Mouse (Mus musculus) layer of hippocampus, postnatal 14 days (tissue): ENCODE data around the gene Gm21060. TPM values are rescaled to one million over a fixed set of nuclear protein-coding genes. Genes with fewer than 3 reads are reported as not detected.
"Not testable (repeated sequence)": the region's sequence is repeated elsewhere in the genome, so short reads cannot be mapped to it uniquely, and the experiment has no call there.

ENCODE experiments used
- DNase-seq, 2 experiments: peaks; one replicate each; pipeline ENCODE4 v3.0.0; 2021 to 2022; ENCODE audit warnings: low spot score in 2 of 2, mixed read lengths in 1 of 2
- long read RNA-seq, 2 experiments: library from polyadenylated mRNA; stranded (forward); transcript quantifications; one replicate each; pipeline ENCODE4 v2.0.0; 2021
- total RNA-seq, 2 experiments: library from RNA; stranded (reverse); gene quantifications; 2 replicates each; pipeline ENCODE4 v1.2.3; 2021

Gene Gm21060
- not detected for total RNA-seq
- long read RNA-seq, experiment 1, result 0 reads
- long read RNA-seq, experiment 2, result 0 reads

DNA sequence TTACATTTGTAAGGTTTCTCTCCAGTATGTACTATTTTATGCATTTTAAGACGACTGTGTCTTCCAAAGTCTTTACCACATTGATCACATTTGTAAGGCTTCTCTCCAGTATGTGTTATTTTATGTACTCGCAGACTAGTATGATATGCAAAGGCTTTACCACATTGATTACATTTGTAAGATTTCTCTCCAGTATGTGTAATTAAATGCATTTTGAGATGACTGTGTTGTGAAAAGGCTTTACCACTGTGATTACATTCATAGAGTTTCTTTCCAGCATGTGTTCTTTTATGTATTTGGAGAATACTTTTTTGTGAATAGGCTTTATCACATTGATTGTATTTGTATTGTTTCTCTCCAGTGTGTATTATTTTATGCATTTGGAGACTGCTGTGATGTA, at the start of gene Gm21060:
TSS of gene Gm21060 (minus strand) at position 101 of the 400 bp plus-strand sequence.
- DNase-seq, result no peak

- not testable (repeated sequence) for DNase-seq
Measured at GRCm38 (mm10) chr19:61320844-61321243, 24.0 kb upstream of the Gm21060 start.

DNA sequence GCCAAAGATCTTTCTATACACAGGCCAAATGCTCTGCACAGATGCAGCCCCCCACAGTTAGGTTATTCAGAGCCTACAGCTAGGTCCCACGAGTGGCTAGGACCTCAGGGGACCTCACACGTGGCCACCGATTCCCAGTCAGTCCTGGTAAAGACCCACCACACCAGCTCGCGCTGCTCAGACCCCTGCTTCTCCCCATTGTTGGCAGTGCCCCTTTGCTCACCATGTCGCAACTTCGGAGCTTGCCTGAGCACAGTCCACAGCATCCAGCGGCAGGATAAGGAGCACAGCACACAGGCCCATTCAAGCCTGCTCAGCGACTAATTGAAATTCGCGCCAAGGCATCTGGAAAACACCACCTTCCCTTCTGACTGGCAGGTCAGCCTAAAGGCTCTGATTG, 16.3 kb upstream of the Gm21060 start:
- not testable (repeated sequence) for DNase-seq

DNA sequence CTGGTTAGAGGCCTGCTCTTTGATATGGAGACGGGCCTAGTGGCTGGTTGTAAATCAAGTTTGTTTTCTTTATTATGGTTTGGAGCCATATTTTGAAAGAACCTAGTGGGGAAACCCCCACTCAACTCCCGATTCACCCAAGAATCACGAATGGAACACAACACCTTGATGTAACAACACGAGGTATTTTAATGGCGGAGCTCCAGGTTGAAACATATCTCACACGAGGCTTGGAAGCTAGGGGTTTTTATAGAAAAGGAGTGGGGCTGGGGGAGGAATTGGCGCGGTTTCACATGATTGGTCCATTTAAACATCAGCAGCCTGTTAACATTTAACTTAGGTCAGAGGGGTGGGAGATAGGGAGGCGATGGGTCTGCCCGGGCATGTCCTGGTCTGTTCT, 15.5 kb upstream of the Gm21060 start:
- not testable (repeated sequence) for DNase-seq

- DNase-seq, result not testable (repeated sequence)
Measured at GRCm38 (mm10) chr19:61308083-61308482, 11.2 kb upstream of the Gm21060 start.

GRCm38 (mm10) chr19:61285033-61285432, 11.8 kb downstream of the Gm21060 start:
- not testable (repeated sequence) for DNase-seq

GRCm38 (mm10) chr19:61283581-61283980, 13.3 kb downstream of the Gm21060 start:
- DNase-seq, result no peak

GRCm38 (mm10) chr19:61275446-61275845, 21.4 kb downstream of the Gm21060 start:
- DNase-seq, result no peak

GRCm38 (mm10) chr19:61269141-61269540, 27.7 kb downstream of the Gm21060 start:
- not testable (repeated sequence) for DNase-seq

- DNase-seq, result no peak
Measured at GRCm38 (mm10) chr19:61267141-61267540, 29.7 kb downstream of the Gm21060 start.

DNA sequence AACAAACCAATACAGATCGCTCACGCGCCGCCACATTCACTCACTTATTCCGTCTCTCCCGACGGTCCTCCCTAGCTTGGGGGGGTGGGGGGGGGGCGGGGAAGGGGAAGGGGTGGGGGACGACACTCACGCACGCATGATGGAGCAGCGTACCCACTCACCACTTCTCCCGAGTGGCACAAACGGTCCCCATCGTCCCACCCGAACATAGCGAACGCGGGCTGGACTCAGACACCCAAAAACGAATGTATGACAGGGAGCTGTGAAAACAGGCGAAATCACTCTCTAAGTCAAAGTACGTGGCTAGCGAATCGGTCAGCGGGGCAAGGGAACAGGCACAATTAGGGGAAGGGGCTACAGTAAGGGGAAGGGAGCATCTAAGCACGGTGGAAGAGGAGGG, 30.2 kb downstream of the Gm21060 start:
- DNase-seq, result peak; percentile 36 to 49

- DNase-seq, result peak; percentile 38 to 41
Measured at GRCm38 (mm10) chr19:61266246-61266615, 30.6 kb downstream of the Gm21060 start.

DNA sequence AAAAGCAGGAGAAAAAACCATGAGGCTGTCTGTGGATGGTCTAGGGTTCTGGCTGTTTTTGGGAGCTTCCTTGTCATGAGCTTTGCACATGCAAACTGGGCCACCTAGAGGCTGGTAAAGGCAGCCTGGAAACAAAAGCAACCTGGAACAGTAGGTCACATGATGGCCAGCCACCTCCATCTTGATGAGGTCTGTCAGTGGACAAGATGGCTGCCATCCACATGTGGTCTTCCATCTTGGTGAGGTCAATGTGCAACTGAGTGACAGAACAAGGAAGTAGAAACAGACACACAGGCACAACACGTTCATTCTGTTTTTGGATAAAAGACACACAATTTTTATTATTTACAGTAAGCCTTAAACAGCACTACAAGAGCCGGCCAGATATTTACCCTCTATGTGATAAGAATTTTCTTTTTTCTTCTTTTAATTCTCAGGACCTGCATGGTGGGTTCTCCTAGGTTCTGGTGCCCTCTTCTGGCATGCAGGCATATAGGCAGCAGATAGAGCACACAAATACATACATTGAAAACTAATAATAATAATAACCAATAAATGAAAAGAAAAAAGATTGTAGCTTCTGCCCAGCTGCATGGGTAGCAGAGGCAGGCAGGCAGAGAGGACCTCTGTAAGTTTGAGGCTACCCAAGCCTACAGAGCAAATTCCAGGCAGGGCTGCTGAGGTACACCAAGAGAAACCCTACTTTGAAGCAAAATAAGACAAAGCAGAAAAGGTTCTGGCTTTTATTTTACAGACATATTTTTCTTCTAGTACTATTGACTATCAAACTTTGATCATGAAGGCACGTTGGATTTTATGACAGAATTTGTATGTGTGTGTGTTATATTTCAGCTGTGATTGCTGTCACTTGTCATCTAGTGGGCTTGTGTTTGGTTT, 31.3 kb downstream of the Gm21060 start:
- peak; percentile 39 to 83 for DNase-seq

DNA sequence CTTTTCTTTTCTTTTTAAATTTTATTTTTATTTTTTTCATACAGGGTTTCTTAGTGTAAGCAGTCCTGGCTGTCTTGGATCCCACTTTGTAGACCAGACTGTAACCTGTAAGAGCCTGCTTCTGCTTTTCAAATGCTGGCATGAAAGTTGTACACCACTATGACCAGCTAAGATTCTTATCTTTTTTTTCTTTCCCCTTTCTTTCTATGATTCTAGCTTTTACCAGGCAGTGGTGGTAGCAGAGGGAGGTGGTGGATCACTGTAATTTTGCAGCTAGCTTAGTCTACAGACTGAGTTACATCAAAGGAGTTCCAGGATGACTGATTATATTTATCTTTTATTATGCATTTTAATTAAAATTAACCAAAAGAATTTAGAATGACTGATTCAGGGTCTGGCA, 31.9 kb downstream of the Gm21060 start:
- DNase-seq, result no peak

GRCm38 (mm10) chr19:61264227-61264626, 32.6 kb downstream of the Gm21060 start:
- no peak for DNase-seq

DNA sequence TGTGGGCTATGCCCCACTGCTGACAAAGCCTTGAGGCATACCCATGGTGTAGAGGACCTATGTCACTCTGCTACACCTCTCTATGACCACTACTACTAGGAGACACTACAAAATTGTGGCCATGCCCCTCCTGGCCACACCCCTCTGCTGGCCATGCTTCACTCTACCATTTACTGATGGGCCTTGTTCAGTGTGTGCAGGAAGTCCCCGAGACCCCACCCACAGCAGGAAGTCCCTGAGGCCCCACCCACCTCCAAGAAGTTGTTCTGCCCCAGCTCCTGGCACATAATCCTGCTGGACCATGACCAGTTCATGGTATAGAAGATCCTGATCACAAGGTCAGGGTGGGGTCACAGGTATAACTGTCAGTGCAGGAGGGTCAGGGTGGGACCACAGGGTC, 35.6 kb downstream of the Gm21060 start:
- no peak for DNase-seq

GRCm38 (mm10) chr19:61257733-61258132, 39.1 kb downstream of the Gm21060 start:
- no peak for DNase-seq

DNA sequence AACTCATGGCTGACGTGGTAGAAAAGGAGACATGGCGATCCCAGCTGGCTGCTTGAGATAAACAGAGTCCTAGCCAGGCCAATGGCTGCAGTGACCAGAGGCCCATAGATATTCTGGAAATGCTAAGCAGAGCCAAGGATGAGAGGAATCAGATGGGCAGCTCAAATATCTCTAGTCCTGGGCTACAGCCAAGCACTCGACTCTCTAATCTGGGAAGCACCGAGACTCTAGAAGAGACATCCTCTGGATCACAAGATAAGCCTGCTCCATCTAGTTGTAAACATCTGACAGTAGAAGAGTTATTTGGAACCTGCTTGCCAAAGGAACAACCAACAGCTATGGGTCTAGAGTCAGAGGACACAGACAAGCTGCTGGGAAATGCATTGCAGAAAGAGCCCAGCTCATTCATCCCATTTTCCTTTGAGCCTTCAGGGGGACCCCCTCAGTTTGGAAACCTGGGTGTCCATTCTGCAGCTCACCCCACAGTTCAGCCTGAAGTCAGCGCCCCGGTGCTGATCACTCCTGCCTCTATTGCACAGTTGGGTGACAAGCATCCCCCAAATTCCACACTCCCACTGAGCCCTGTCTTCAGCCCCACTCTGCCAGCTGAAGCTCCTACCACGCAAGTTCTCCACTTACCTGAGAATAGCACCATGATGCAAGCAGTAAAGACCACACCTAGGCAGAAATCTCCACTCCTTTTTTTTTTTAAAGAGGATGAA, 40.5 kb downstream of the Gm21060 start:
- no peak for DNase-seq

DNA sequence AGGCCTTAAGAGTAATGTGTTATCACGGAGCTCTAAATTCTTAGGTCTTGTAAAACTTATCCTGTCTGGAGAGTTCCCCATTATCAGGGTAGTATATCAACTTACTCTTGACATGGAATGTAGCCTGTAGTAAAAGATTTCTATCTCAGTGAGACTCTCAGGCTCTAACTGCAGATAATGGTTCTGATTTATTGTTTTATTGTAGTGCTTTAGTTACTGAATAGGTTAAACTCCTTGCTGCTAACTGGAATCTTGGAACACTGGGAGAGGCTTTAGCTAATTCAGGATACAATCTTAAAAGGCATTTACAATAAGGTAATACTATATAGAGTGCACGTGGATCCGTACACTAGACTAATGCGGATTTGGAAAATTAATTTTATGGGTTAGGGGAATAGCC, 49.5 kb downstream of the Gm21060 start:
- not testable (repeated sequence) for DNase-seq
